Comparison of ENCODE assay signal across 8 mouse cellular contexts in the genomic region with DNA sequence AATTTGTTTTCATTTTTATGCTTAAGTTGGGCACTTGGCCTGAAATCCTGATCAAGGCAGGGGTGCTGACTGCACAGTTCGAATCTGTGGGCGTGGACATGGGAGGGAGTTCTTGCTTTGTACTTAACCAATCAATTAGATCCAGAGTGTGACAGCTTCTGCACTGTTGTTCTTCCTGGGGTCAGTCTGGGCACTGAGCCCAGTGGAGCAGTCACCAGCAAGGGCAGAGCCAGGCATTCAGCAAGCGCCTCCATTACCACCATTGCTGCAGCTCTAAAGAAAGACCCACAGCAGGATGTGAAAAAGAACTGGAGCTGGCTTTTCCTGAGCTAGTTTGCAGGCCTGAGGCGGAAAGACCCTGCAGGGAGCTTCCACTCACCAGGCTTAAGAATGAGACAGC. TPM values are rescaled to one million over a fixed set of nuclear protein-coding genes. Genes with fewer than 3 reads are reported as not detected.
DNase-seq lines count a peak whose midpoint lies in the region; ATAC-seq lines count a peak whose summit lies in the region.

No protein-coding gene starts in this region.

- no peak for DNase-seq in heart, adult 9 months (ENCODE audit: low spot score in 2 of 2)
- peak; percentile 62 for DNase-seq in embryo, embryonic 11 days
- peak; percentile 72 for DNase-seq in hindbrain, embryonic 14.5 days (ENCODE audit: low spot score)
- no peak for DNase-seq in spleen, postnatal 4 days (ENCODE audit: low spot score in 2 of 2)
- no peak for DNase-seq in thymus, postnatal 14 days

- H3K4me2 ChIP-seq in heart, embryonic 14.5 days (ENCODE audit: low read length): peak overlapping the region; percentile 42
- H3K4me2 ChIP-seq in hindbrain, embryonic 14.5 days (replicated peaks): no peak overlapping the region
- no peak overlapping the region for H3K4me2 ChIP-seq in limb, embryonic 13.5 days (replicated peaks)
- no peak overlapping the region for H3K4me2 ChIP-seq in midbrain, embryonic 16.5 days (ENCODE audit: low read length)

- no peaks in the 10 kb centered on the region for H3K27me3 ChIP-seq in heart, embryonic 14.5 days (ENCODE audit: control insufficient read depth, insufficient read depth, low read length)
- H3K27me3 ChIP-seq in hindbrain, embryonic 14.5 days (ENCODE audit: control insufficient read depth, insufficient read depth, low read length): no peaks in the 10 kb centered on the region
- no peaks in the 10 kb centered on the region for H3K27me3 ChIP-seq in limb, embryonic 13.5 days
- H3K27me3 ChIP-seq in midbrain, embryonic 16.5 days (ENCODE audit: control insufficient read depth, insufficient read depth, low read depth, low read length): no peaks in the 10 kb centered on the region

- peak; percentile 58; the same call in 1 of the 2 replicates for ATAC-seq in heart, embryonic 14.5 days (ENCODE audit: insufficient number of reproducible peaks, insufficient read depth, low FRiP score, low read depth)
- peak; percentile 87 for ATAC-seq in hindbrain, embryonic 14.5 days (ENCODE audit: low FRiP score)
- 0 out of 2 replicates have a peak, but pooled peaks have one; percentile 69 for ATAC-seq in limb, embryonic 13.5 days (ENCODE audit: low FRiP score, low read depth)
- peak; percentile 88 for ATAC-seq in midbrain, embryonic 16.5 days

- H3K9ac ChIP-seq in heart, embryonic 14.5 days (ENCODE audit: low read length): peak overlapping the region; percentile 47; the same call in 1 of the 2 replicates
- no peak overlapping the region for H3K9ac ChIP-seq in hindbrain, embryonic 14.5 days
- H3K9ac ChIP-seq in limb, embryonic 13.5 days: no peak overlapping the region
- no peak overlapping the region for H3K9ac ChIP-seq in midbrain, embryonic 16.5 days (ENCODE audit: low read depth, low read length)

- H3K36me3 ChIP-seq in heart, embryonic 14.5 days (ENCODE audit: control insufficient read depth, insufficient read depth, low read length): no peaks in the 10 kb centered on the region
- H3K36me3 ChIP-seq in hindbrain, embryonic 14.5 days (replicated peaks; ENCODE audit: control insufficient read depth, insufficient read depth): no peaks in the 10 kb centered on the region
- H3K36me3 ChIP-seq in limb, embryonic 13.5 days: no peaks in the 10 kb centered on the region
- no peaks in the 10 kb centered on the region for H3K36me3 ChIP-seq in midbrain, embryonic 16.5 days (ENCODE audit: control insufficient read depth, insufficient read depth, low read length)

- H3K4me3 ChIP-seq in heart, embryonic 14.5 days (ENCODE audit: control insufficient read depth in 1 of 2, insufficient read depth in 1 of 2, low read depth in 1 of 2, low read length in 2 of 2): no peak overlapping the region
- H3K4me3 ChIP-seq in hindbrain, embryonic 14.5 days (replicated peaks; ENCODE audit: low read length): no peak overlapping the region
- no peak overlapping the region for H3K4me3 ChIP-seq in limb, embryonic 13.5 days
- no peak overlapping the region for H3K4me3 ChIP-seq in midbrain, embryonic 16.5 days (ENCODE audit: low read depth, low read length)

- WGBS in heart, embryonic 14.5 days: 37% methylated on average over 4 of the region's 4 CpGs
- 8% methylated on average over 4 of the region's 4 CpGs for WGBS in hindbrain, embryonic 14.5 days
- 43% methylated on average over 4 of the region's 4 CpGs for WGBS in limb, embryonic 13.5 days
- WGBS in midbrain, embryonic 16.5 days: 10% methylated on average over 4 of the region's 4 CpGs

- no peaks in the 10 kb centered on the region for H3K9me3 ChIP-seq in heart, embryonic 14.5 days (ENCODE audit: control insufficient read depth, low read length)
- no peaks in the 10 kb centered on the region for H3K9me3 ChIP-seq in hindbrain, embryonic 14.5 days (ENCODE audit: control insufficient read depth, low read length)
- H3K9me3 ChIP-seq in limb, embryonic 13.5 days: no peaks in the 10 kb centered on the region
- H3K9me3 ChIP-seq in midbrain, embryonic 16.5 days (replicated peaks; ENCODE audit: control insufficient read depth, low read length, poor library complexity, severe bottlenecking): no peaks in the 10 kb centered on the region

- H3K4me1 ChIP-seq in heart, embryonic 14.5 days (ENCODE audit: control insufficient read depth in 2 of 2, insufficient read depth in 2 of 2, low read length in 2 of 2): peaks cover 17 to 18% of the 10 kb centered on the region in 2 experiments; a peak in 3 of 4 replicates
- peaks cover 10% of the 10 kb centered on the region for H3K4me1 ChIP-seq in hindbrain, embryonic 14.5 days (replicated peaks; ENCODE audit: control insufficient read depth, insufficient read depth, low read length)
- H3K4me1 ChIP-seq in limb, embryonic 13.5 days: peaks cover 16% of the 10 kb centered on the region
- H3K4me1 ChIP-seq in midbrain, embryonic 16.5 days (ENCODE audit: control insufficient read depth, insufficient read depth, low read length): no peaks in the 10 kb centered on the region

- H3K27ac ChIP-seq in heart, embryonic 14.5 days (replicated peaks in 1 of 2; ENCODE audit: control insufficient read depth in 1 of 2, insufficient read depth in 1 of 2, low read depth in 2 of 2, low read length in 2 of 2): peak overlapping the region; percentile 71 to 76
- H3K27ac ChIP-seq in hindbrain, embryonic 14.5 days: peak overlapping the region; percentile 69; the same call in 1 of the 2 replicates
- H3K27ac ChIP-seq in limb, embryonic 13.5 days: 0 out of 2 replicates have a peak overlapping the region, but pooled peaks have one; percentile 11
- H3K27ac ChIP-seq in midbrain, embryonic 16.5 days (ENCODE audit: low read length): no peak overlapping the region

RNA-seq across cellular contexts. Expression of a gene that starts 38.0 kb away (rescaled TPM):
- 1.3 and 1.6 TPM in 2 replicates for polyA plus RNA-seq in heart, embryonic 14.5 days (2014; fragmentation: Nextera tagmentation; extraction: Ambion mirVana)
- 3.1 and 3.8 TPM in 2 replicates for polyA plus RNA-seq in hindbrain, embryonic 14.5 days (2014; fragmentation: Nextera tagmentation; extraction: Ambion mirVana)
- 21.8 and 22.7 TPM in 2 replicates for polyA plus RNA-seq in limb, embryonic 13.5 days (2015; fragmentation: Nextera tagmentation; extraction: Ambion mirVana)
- polyA plus RNA-seq in midbrain, embryonic 16.5 days (2015; fragmentation: Nextera tagmentation; extraction: Ambion mirVana): 24.4 and 27.0 TPM in 2 replicates

RNA-seq across cellular contexts. Expression of a gene that starts 48.9 kb away (rescaled TPM):
- polyA plus RNA-seq in heart, embryonic 14.5 days (2014; fragmentation: Nextera tagmentation; extraction: Ambion mirVana): 27.2 and 29.0 TPM in 2 replicates
- 23.9 and 26.9 TPM in 2 replicates for polyA plus RNA-seq in hindbrain, embryonic 14.5 days (2014; fragmentation: Nextera tagmentation; extraction: Ambion mirVana)
- polyA plus RNA-seq in limb, embryonic 13.5 days (2015; fragmentation: Nextera tagmentation; extraction: Ambion mirVana): 27.7 and 28.0 TPM in 2 replicates
- polyA plus RNA-seq in midbrain, embryonic 16.5 days (2015; fragmentation: Nextera tagmentation; extraction: Ambion mirVana): 30.6 and 32.8 TPM in 2 replicates

RNA-seq across cellular contexts. Expression of a gene that starts 56.9 kb away (rescaled TPM):
- polyA plus RNA-seq in heart, embryonic 14.5 days (2014; fragmentation: Nextera tagmentation; extraction: Ambion mirVana): not detected in 2 replicates
- polyA plus RNA-seq in hindbrain, embryonic 14.5 days (2014; fragmentation: Nextera tagmentation; extraction: Ambion mirVana): 0.23 and 1.1 TPM in 2 replicates
- 0.33 and 0.92 TPM in 2 replicates for polyA plus RNA-seq in limb, embryonic 13.5 days (2015; fragmentation: Nextera tagmentation; extraction: Ambion mirVana)
- 0.20 and 0.75 TPM in 2 replicates for polyA plus RNA-seq in midbrain, embryonic 16.5 days (2015; fragmentation: Nextera tagmentation; extraction: Ambion mirVana)

RNA-seq across cellular contexts. Expression of a gene that starts 59.4 kb away (rescaled TPM):
- polyA plus RNA-seq in heart, embryonic 14.5 days (2014; fragmentation: Nextera tagmentation; extraction: Ambion mirVana): 18.9 and 19.4 TPM in 2 replicates
- 6.9 and 10.6 TPM in 2 replicates for polyA plus RNA-seq in hindbrain, embryonic 14.5 days (2014; fragmentation: Nextera tagmentation; extraction: Ambion mirVana)
- 20.1 and 20.8 TPM in 2 replicates for polyA plus RNA-seq in limb, embryonic 13.5 days (2015; fragmentation: Nextera tagmentation; extraction: Ambion mirVana)
- polyA plus RNA-seq in midbrain, embryonic 16.5 days (2015; fragmentation: Nextera tagmentation; extraction: Ambion mirVana): 16.1 and 17.0 TPM in 2 replicates

Comparison
In these comparisons a context has a peak if more than half of its experiments do, and no peak if none do; other contexts are left out.
1. DNase-seq: peak in embryo, embryonic 11 days (single experiment) and hindbrain, embryonic 14.5 days (single experiment); none in heart, adult 9 months (0 of 2), spleen, postnatal 4 days (0 of 2) and thymus, postnatal 14 days (single experiment).
2. Peak in every context shown above with its lines, with median percentiles within 50 percentile points of each other: ATAC-seq.